Mouse (Mus musculus) cerebellum, adult 11-12 months (tissue): ENCODE results near the gene Grap2.

ENCODE experiments used
- DNase-seq: peaks from one replicate; pipeline ENCODE4 v3.0.0; 2022

The Grap2 gene

DNA sequence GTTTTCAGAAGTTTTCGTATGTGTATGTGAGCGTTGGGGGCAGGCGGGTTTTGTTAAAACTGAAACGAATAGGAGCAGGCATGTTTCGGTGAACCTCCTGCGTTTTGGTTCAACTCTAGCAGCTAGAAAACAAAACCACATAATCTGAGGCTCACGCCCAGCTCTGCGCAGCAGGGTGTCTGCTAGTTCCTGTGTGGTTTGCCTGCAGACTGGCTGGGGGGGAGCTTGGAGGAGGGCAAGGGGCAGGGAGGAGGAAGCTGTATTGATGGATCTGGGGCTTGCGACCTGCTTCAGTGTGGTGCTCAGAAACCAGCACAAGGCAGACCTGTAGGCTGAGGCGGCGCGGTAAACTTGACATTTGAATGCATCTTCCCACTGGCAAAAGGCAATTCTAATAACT lies at the start of gene Grap2:
Gene Grap2, plus strand, starts transcription at position 304 of the 400 bp plus-strand sequence.
- DNase-seq: no peak

DNA sequence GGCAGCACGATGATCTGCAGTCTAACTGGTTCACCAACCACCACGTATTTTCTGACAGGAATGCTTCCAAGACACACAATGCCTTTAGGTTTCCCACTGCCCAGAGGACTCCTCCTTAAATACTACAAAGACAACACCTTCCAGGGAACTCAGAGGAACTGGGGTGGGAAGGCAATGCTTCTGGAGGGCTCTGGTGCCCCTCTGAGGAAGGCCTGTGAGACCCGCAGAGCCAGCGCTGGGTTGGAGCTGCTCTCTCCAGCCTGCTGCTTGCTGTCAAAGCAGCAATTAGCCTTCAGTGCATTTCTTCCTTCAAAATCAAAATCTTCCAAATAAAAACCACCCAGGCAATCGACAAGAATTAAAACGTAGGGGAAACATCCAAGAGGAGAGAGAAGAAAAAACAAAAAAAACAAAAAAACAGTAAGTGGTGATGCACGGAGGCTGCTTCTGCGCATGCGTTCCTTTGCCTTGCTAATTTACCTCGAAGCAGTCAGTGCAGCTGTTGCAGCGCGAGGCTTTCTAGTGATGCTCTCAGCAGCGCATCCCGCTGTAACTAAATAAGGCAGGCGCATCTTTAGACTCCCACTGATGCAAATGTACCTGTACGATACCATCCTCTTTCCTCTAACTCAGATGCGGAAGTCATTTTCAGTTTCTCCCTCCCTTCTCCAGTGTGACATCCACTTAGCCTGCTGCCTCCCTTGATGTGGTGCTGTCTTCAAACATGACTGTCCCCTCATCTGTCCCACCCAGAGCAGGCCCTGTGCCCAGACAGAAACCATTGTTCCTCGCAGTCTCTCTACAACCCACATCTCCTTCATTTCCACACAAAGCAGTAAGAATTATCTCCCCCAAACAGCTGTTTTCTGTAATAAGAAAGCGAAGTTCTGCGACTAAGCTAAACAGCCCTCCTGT lies 42.2 kb upstream of the Grap2 start:
- DNase-seq: no peak

DNA sequence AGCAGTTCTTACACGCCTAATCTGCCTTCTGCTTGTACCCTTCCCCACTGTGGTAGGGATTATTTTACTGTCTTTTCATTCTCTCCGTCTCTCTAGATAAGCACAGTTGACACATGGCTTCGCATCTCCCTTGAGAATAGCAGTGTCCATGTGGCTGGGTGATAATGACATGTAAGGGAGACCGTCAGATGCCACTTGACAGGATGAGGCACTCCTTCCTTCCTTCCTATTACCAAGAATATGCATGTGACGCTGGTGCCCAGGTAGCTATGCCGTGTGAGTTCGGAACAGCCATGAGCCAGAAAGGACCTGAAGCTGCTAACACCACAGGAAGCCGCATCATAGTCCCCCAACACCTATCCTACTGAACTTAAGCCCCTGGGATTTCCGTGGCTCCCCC lies 41.4 kb upstream of the Grap2 start:
- no peak for DNase-seq

DNA sequence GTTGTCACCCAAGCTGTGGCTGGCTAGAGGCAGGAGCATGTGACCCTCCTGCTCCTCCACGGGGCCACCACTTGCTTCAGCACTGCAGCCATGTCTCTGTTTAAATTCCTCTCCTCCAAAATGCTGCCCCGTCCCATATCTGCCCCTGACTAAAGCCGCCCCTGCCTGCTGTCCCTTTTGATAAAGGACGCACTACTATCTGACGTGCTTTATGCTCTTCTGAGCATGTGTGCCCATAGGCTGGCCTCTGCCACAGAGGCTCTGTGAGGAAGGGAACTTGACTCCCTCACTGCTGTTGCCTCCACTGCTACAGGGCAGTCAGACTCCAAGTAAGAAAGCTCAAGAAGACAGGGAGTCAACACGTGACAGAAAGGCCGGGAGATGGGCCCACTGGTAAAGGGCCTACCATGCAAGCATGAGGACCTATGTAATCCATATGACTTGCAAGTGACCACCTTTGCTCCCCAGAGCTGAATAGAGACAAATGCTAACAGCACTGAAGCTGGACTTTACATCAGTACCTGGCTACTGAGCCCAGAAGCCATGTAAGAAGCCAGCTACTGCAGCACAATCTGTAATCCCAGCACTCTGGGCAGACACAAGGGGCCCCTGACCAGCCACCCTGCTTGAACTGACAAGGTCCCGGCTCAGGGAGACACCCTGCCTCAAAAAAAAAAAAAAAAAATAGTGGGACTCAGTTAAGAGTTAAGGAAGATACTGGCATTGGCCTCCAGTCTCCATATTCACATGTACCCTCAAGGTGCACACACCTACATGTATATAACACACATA lies 39.9 kb upstream of the Grap2 start:
- no peak for DNase-seq

DNA sequence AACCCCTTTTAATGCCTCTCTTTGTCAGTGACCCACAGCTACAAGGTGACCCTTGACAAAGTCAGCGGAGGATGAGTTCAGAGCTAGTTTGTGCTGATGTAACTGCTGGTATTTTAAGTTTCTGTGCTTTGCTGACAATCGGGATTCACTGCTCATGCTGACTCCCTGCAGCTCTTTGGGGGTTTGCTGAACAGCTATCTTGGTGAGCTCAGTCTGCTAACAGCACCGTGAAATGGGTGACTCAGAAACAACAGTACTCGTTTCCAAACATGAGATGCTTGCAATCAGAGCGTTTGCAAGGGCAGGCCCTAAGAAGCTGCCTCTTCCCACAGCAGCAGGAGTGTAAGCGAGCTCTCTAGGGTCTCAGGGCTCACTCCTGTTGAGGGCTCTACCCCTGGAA lies 39.1 kb upstream of the Grap2 start:
- no peak for DNase-seq

DNA sequence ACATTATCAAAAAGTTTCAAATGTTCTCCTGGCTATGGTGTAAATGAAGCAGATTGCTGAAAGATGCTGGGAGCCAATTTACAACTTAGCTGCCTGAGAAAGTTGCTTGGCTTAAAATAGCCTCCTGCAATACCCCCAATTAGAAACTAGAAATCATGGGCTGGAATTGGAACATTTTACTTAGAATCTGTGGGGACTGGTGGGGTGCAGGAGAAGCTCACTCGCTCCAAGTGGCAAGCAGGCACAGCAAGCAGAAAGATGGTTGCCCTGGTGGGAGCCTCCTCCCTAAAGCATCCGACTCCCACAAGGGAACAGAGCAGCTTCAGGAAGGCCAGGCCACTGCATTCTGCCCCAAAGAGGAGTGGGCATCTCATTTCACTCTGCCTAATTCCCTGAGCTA lies 36.3 kb upstream of the Grap2 start:
- DNase-seq: no peak

DNA sequence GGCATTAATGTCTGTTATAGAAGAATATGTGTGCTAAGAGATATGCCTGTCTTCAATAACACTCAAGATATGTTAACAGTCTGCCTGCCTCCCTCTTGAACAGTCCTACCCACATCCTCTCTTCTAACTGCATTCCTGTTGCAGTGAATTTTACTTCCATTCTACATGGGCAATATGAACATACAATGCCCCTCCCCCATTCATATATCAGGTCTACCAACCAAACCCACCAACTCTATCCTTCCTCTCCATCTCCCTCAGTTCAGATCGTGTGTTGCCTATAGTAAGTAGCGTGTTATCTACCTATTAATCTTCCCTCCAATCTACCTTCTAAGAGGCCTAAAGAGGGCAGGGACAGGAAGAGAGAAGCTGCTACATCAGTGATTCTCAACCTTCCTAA lies 34.3 kb upstream of the Grap2 start:
- no peak for DNase-seq

DNA sequence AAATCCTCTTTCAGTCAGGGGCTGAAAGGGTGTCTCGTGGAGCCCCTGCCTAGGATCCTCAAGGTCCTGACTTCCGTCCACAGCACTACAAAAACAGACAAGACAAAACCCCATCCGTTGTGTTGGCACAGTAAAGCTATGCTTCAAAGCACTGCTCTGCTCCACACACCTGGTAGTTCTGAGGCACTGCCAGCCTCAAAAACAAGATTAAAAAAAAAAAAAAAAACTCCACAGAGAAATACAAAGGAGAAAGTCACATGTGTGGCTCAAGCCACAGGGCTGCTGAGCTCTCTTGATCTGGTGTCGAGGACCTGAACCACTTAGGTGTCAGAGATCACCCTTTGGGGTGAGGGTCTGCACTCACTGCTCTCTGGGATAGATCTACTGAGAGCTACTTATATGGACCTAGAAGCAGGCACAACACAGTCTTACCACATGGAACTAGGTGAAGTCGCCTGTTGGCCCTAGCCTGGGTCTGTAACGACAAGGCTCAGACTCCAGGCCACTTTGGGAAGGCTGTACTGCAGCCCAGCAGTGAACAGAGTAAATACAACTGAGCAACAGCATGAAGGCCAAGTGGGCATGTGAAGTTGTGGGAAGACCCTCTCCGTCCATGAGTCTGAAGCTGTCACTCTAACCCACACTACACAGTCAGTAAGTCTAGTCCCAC lies 33.6 kb upstream of the Grap2 start:
- DNase-seq: no peak

DNA sequence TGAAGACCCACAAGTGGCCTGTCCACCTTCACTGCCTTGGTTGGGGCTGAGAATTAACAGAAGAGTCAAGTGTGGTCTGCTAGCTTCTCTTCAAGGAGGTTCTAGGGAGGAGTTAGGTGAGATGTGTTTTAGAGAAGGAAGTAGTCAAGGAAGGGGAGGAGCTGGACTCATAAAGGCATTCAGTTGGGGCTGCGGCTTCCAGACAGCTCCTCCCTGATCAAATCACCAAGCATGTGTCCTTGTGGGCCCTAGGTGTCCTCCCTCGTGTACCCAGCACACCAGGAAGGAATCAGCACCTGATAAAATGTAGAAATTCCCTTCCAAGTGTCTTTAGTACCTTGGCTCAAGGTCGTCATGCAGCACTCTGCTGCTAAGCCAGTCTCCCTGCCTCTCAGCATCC lies 28.3 kb upstream of the Grap2 start:
- no peak for DNase-seq

DNA sequence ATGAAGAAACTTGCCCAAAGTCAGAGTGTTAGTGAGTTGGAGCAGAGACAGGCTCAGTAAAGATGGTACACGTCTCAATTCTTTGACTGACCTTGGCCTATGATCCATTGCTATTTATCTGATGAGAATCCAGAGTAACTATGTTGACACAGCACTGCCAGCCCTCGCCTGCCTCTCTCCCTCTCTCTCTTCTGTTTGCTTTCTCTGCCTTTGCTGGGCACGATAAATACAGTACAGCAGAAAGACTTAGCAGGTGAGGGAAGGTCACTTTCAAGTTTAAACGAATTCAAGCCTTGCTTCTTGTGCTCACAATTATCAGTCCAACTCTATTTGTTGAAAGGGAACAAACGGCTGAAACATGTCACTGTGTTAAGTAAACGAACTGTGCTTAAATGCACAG lies 27.0 kb upstream of the Grap2 start:
- DNase-seq: no peak

DNA sequence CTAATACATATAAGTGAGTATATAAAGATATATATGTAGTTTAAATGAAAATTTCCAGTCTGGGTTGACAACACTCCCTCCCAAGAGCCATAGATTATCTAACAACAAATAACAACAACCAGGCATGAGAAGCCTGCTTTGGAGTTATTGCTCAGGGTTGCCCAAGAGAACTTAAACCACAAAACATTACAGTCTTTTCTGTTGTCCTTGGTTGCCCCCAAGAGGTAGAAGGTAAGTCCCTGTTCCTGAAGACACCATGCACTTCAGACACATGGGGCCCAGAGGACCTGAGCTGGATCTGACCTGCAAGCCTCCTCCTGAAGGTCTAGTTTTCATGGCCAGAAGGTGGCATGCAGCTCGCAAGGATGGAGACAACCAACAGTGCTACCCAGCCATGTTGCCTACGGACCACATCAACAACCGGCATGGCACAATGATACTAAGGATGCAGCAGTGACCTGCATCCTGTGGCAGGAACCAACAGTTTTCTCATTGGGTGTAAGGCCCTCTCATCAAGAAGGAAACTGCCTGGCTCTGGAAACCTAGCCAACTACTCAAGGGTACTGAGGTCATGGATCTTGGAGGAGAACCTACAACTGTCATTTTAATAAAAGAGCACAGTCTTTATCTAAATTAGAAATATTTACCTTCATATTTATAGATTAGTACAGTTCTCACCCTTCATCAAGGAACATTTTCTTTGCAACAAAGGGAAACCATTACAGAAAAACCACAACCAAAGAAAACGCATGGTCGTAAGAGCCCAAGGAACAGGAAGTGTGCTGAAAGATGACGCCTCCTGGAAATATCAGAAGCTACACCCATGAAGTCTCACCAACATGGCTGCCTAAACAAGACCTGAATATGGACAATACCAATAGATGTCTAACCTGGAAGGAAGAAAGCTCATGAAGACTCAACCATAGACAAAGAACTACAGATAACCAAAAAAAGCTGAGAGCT lies 17.3 kb upstream of the Grap2 start:
- no peak for DNase-seq

DNA sequence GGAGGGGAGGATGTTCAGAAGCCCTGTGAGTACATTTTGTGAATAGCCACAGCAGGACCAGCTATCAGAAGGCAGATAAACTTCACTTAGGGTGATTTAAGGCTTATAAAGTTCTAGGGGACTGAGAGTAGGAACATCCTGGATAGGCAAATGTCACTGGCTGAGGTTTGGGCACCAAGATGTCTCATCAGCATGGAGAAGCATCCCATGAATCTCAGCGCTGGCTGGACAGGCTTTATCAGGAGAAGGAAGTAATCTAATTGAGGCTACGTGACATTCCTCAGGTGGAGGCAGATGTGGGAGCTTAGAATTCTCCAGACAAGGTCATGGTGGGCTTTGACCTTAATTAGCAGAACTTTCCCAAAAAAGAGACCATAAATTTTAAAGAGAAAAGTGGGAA lies 16.4 kb upstream of the Grap2 start:
- DNase-seq: no peak

DNA sequence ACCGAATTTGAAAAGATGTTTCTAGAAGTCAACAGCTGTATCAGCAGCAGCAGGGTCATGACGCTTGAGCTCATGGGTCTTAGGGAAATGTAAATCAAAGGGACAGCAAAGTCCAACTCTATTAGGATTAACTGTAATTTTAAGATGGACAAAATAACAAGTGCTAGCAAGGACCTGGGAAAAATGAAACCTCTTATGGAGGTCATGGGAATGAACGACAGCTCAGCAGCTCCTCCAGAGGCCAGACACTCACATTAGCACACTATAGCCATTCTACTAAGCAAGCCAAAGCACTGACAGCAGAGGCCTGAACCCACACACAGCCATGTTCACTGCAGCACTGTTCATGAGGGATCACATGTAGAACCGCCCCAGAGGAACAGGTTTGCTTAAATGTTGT lies 14.6 kb upstream of the Grap2 start:
- no peak for DNase-seq

DNA sequence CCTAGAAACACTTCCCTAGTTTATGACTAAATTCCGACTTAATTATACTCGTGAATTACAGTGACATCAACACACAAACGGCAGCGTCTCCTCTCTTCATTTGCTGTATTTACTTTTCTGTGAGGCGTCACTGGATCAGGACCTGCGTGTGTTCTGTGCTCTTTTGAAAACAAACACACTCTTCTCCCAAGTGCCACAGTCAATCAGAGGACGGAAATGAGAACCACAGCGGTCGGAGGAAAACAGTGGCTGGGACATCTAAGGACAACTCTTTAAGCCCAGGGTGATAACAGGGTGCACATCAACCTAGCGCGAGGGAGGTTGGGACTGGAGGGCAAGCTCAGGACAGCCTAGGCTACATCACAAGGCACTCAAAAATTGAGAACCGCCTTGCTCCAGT lies 12.9 kb upstream of the Grap2 start:
- DNase-seq: no peak

DNA sequence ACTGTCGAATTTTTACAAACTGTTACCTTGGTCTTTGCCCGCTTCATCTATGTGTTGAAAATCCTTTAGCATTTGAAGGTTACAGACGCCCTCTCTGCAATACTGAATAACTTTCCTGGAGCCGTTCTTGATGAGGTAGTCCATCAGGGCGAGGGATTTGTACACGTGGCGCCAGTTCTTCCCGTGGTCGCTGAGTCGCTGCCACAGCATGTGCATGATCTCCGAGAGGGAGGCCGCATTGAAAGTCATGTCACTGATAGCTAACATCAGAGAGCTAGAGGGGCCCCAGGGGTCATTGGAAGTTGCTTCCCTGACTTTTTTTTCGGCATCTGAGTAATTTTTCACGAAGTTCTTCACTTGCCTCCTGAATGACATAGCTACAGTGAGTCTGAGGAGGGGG lies 12.4 kb upstream of the Grap2 start:
- no peak for DNase-seq

DNA sequence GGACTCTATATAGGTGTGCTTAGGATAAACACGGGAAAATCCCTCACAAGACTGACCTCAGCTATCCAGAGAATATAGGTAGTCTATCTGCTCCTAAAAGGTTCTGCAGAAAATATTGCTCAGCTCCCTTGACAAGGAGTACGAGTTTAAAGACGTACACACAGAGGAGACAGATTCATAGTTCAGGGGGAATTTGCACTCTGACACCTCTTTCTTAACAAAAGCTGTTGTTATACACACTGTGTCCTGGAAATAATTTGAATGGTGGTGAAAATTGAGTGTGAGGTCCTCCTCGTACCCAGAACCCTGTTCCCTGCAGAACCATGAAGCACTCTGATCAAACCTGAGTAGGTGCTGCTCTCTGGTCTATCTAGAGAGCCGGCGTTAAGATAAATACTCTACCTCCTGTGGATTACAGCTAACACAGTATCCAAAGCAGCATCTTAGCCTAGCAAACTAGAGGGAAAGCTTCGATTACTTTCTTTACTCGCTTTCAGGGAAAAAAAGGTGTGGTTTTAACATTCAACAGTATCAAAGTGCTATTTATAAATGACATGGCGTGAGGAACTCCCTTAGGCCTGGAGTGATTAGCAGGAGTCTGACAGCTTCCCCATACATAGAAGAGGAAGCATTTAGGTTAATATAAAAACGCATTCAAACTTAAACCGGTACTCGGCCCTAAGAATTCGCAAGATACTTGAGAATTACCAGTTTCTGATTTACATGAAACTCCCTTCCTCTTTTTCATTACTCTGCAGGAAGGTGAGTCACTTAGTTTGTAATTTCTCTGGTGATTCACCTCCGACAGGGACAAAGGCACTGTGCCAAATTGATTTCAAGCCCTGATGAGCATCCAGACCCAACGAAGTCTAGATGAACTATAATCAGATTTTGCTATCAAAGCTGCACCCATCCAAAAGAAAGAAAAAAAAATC lies 11.5 kb upstream of the Grap2 start:
- peak; percentile 32 for DNase-seq

DNA sequence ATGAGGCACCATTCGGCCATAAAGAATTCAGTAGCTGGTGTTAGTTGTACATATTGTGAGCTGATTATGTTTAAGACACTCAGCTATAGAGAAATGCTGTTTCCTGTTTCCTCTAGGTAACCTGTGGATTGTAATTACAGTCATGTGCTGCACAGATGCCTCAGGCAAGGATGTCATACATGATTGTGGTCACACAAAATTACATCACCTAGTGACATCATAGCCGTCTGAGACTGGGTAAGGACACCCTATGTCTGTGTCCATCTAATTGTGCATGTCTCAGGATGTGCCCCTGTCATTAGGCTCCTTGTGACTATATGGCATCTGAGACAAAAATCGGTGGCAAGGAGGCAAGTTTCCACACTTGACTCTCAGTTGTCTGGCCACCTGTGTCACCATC lies 9.9 kb upstream of the Grap2 start:
- no peak for DNase-seq

DNA sequence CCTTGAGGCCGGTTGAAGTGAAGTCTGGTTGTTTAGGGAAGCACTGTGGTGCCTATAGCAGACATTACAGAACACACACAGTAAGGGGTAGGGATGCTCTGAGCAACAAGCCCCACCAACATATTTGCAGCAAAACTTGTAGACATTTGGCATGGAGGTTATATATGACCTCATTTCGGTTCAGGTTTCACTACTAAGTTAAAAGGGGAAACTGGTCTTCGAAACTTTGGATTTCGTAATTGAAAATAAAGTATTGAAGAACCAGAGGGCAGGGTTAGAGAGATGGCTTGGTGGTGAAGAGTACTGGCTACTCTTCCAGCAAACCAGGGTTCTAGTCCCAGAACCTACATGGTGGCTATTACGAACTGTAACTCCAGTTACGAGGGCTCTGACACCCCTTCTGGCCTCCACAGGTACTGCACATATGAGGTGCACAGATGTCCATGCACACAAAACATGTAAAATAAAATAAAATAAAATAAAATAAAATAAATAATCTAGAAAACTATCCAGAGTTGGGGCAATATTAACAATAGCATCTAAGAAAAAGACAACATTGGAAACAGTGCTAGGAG lies 8.7 kb upstream of the Grap2 start:
- no peak for DNase-seq

DNA sequence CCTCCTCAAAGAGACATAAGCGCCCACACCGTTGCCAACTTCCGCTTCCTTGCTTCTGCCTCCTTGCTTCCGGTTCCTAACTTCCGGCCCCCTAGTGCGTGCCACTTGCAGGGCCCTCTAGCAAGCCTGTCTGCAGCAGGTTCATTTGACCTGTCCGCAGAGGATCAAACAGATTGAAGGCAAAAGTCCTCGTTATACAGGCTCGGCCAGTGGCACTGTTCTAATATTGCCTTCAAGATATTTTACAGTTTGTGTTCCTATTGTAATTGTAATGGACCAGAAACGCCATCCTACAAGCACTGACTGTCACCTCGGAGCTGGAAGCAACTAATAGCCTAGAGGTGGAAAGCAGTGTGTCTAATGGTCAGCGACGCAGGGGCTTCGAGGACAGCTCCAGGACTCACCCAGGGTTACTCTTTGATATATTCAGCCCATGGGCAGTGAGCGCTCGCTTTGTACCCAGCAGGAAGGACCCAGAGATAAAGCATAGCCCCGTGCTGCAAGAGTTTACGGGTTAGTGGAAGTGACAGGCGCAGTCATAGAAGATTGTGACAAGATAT lies 7.2 kb upstream of the Grap2 start, which contains the start of gene Enthd1:
Gene Enthd1, minus strand, starts transcription at position 51 of the 560 bp plus-strand sequence.
- no peak for DNase-seq

DNA sequence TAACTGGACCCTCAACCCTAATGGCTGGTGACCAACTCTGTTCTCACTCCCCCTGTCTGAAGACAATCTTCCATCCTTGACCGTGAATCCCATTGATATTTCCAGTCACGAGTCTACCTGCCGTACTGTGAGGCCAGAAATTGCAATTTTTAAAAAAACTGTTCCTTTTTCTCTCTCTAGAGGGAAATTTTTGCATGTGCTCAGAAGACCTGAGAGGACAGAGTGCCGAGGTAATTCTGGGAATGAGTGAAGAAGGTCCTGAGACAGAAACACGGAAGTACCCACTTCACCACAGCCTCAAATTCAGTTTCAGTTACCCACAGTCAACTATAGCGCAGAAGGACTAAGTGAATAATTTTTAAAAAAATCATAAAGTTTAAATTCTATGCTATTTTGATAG lies 5.7 kb upstream of the Grap2 start:
- DNase-seq: no peak

DNA sequence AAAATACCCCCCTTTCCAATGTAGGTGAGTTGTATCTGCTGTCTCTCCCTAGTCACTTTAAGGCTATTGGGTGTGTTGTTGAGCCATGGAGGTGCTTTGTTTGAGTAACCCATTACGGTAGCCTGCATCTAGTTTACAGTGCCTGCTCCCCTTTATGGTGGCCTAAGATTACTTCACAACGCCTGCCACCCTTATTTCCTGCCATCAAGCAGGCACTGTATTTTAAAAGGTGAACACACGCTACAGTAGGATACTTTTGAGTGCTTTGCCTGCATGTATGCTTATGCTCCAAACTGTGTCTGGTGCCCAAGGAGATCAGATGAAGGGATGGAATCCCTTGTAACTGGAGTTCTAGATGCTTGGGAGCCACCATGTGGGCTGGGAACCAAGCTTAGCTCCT lies 5.3 kb upstream of the Grap2 start:
- no peak for DNase-seq
